Mouse (Mus musculus): ENCODE measurements around the gene Cant1. TPM values are rescaled to one million over a fixed set of nuclear protein-coding genes. Genes with fewer than 3 reads are reported as not detected.

Gene Cant1
- polyA plus RNA-seq, 1 experiment from 2014 or later, result 19.1 TPM

GRCm38 (mm10) chr11:118366559-118366958 lies 52.3 kb downstream of the Cant1 start:
- WGBS, result 56% methylated on average over 8 of the region's 8 CpGs
- Histone ChIP-seq H3K27ac (replicated peaks) (no peak overlapping the region; the same call in 1 of the 2 replicates), H3K4me1 (peaks cover 49% of the 10 kb centered on the region), H3K4me3 (no peak overlapping the region), H3K27me3 (replicated peaks) (0 out of 2 replicates have a peak, but pooled peaks cover 4% of the 10 kb centered on the region), H3K36me3 (no peaks in the 10 kb centered on the region), H3K9ac (no peak overlapping the region), H3K9me3 (no peaks in the 10 kb centered on the region), H3K4me2 (no peak overlapping the region)
- no peak for ATAC-seq (ENCODE audit: extremely low read depth, insufficient number of reproducible peaks, low FRiP score, low TSS enrichment)

- Histone ChIP-seq H3K9ac (no peak overlapping the region), H3K27me3 (replicated peaks) (0 out of 2 replicates have a peak, but pooled peaks cover 3% of the 10 kb centered on the region), H3K36me3 (no peaks in the 10 kb centered on the region), H3K4me2 (no peak overlapping the region), H3K9me3 (no peaks in the 10 kb centered on the region), H3K27ac (replicated peaks) (peak overlapping the region; percentile 67; the same call in 1 of the 2 replicates), H3K4me1 (peaks cover 51% of the 10 kb centered on the region), H3K4me3 (no peak overlapping the region)
- 32% methylated on average over 3 of the region's 3 CpGs for WGBS
- no peak for ATAC-seq (ENCODE audit: extremely low read depth, insufficient number of reproducible peaks, low FRiP score, low TSS enrichment)
Measured at GRCm38 (mm10) chr11:118366108-118366507, 52.8 kb downstream of the Cant1 start.

- peak overlapping the region; percentile 67 for H3K27ac ChIP-seq (replicated peaks)
- no peak overlapping the region for H3K4me3 ChIP-seq
- H3K36me3 ChIP-seq, result no peaks in the 10 kb centered on the region
- ATAC-seq (ENCODE audit: extremely low read depth, insufficient number of reproducible peaks, low FRiP score, low TSS enrichment), result no peak
- H3K9me3 ChIP-seq, result no peaks in the 10 kb centered on the region
- H3K9ac ChIP-seq, result no peak overlapping the region
- WGBS, result 44% methylated on average over 7 of the region's 7 CpGs
- peaks cover 59% of the 10 kb centered on the region for H3K4me1 ChIP-seq
- H3K4me2 ChIP-seq, result no peak overlapping the region
- H3K27me3 ChIP-seq (replicated peaks), result no peaks in the 10 kb centered on the region
Measured at GRCm38 (mm10) chr11:118365171-118365570, 53.7 kb downstream of the Cant1 start.

GRCm38 (mm10) chr11:118364021-118364420 lies 54.9 kb downstream of the Cant1 start:
- Histone ChIP-seq H3K36me3 (no peaks in the 10 kb centered on the region), H3K4me3 (no peak overlapping the region), H3K9ac (no peak overlapping the region), H3K9me3 (no peaks in the 10 kb centered on the region), H3K4me1 (peaks cover 59% of the 10 kb centered on the region), H3K4me2 (no peak overlapping the region), H3K27me3 (replicated peaks) (no peaks in the 10 kb centered on the region), H3K27ac (replicated peaks) (peak overlapping the region; percentile 90)
- WGBS, result 72% methylated on average over 4 of the region's 4 CpGs
- ATAC-seq (ENCODE audit: extremely low read depth, insufficient number of reproducible peaks, low FRiP score, low TSS enrichment), result no peak

- Histone ChIP-seq H3K4me3 (0 out of 2 replicates have a peak overlapping the region, but pooled peaks have one; percentile 17), H3K9me3 (no peaks in the 10 kb centered on the region), H3K27ac (replicated peaks) (peak overlapping the region; percentile 90), H3K9ac (peak overlapping the region; percentile 70), H3K36me3 (no peaks in the 10 kb centered on the region), H3K4me2 (peak overlapping the region; percentile 58), H3K4me1 (peaks cover 59% of the 10 kb centered on the region), H3K27me3 (replicated peaks) (no peaks in the 10 kb centered on the region)
- peak; percentile 34; the same call in 1 of the 2 replicates for ATAC-seq (ENCODE audit: extremely low read depth, insufficient number of reproducible peaks, low FRiP score, low TSS enrichment)
- WGBS, result 7% methylated on average over 8 of the region's 8 CpGs
Measured at GRCm38 (mm10) chr11:118362971-118363518, 55.8 kb downstream of the Cant1 start.

DNA sequence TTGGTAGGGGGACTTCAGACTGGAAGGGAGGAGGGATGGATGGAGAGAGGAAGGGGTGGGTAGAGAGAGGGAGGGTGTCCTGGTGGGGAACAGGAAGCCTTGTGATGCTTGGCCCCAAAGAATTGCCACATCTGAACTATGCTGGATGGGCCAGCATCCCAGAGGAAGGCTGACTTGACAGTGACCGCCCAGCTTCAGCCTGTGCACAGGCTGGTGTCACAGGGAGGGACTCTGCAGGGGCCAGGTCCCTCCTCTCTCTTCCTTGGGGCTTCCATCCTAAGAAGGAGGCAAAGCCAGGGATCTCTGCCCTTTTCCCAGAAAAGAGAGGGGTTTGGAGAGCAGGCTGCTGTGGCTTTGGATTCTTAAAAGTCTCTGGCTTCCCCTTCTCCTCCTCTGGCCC lies 56.4 kb downstream of the Cant1 start:
- Histone ChIP-seq H3K36me3 (no peaks in the 10 kb centered on the region), H3K27ac (replicated peaks) (peak overlapping the region; percentile 90), H3K4me2 (peak overlapping the region; percentile 58; the same call in 1 of the 2 replicates), H3K9me3 (no peaks in the 10 kb centered on the region), H3K4me1 (peaks cover 59% of the 10 kb centered on the region), H3K27me3 (replicated peaks) (no peaks in the 10 kb centered on the region), H3K9ac (peak overlapping the region; percentile 67; the same call in 1 of the 2 replicates), H3K4me3 (no peak overlapping the region)
- WGBS, result 56% methylated on average over 1 of the region's 1 CpGs
- no peak for ATAC-seq (ENCODE audit: extremely low read depth, insufficient number of reproducible peaks, low FRiP score, low TSS enrichment)

DNA sequence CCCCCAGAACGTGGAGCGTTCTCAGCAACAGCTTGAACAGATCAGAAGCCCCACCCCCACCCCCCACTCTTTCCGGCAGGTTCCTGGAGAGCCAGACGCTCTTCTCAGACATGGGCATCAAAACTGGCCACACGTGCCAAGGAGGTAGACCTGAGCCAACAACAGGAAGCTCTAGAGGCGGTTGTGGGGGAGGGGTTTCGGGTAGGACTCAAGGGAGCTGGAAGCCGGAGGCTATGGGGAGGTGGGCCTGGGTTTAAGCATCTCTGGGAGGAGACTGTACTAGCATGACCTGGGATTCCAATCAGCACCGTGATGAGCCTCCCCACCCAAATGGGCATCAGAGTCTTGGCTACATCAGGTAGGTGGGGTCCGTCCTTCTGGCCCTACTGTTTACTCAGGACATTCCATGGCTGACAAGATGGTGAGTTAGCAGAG lies 58.0 kb downstream of the Cant1 start:
- no peak for ATAC-seq (ENCODE audit: extremely low read depth, insufficient number of reproducible peaks, low FRiP score, low TSS enrichment)
- Histone ChIP-seq H3K4me1 (peaks cover 57% of the 10 kb centered on the region), H3K9ac (no peak overlapping the region), H3K27me3 (replicated peaks) (no peaks in the 10 kb centered on the region), H3K4me3 (no peak overlapping the region), H3K4me2 (no peak overlapping the region), H3K9me3 (no peaks in the 10 kb centered on the region), H3K36me3 (no peaks in the 10 kb centered on the region), H3K27ac (replicated peaks) (peak overlapping the region; percentile 28; the same call in 1 of the 2 replicates)
- 46% methylated on average over 10 of the region's 10 CpGs for WGBS

DNA sequence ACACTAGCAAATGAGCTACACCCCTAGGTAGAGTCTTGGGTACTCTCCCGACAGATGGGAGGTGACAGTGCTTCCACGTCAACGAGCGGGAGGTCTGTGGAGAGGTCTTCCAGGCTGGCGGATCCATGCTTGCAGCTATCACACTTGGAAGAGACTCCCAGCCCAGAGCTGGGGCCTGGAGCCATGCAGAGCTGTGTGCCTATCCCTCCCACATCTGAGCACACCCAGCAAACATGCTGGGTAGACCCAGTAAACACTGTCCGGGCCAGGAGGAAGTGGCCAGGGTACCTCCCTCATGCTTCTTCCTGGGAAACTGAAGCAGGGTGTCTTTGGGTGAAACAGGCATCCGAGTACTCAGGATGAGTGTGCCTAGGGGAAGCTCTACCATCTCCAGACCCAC lies 58.4 kb downstream of the Cant1 start:
- H3K27me3 ChIP-seq (replicated peaks), result no peaks in the 10 kb centered on the region
- no peak overlapping the region for H3K4me3 ChIP-seq
- H3K4me1 ChIP-seq, result peaks cover 57% of the 10 kb centered on the region
- WGBS, result 62% methylated on average over 7 of the region's 7 CpGs
- ATAC-seq (ENCODE audit: extremely low read depth, insufficient number of reproducible peaks, low FRiP score, low TSS enrichment), result no peak
- no peak overlapping the region for H3K9ac ChIP-seq
- H3K4me2 ChIP-seq, result no peak overlapping the region
- H3K27ac ChIP-seq (replicated peaks), result 0 out of 2 replicates have a peak overlapping the region, but pooled peaks have one; percentile 24
- no peaks in the 10 kb centered on the region for H3K36me3 ChIP-seq
- no peaks in the 10 kb centered on the region for H3K9me3 ChIP-seq

Other genes with a start within 250 kb of the Cant1 start
- gene Cyth1, start 170.5 kb downstream of the Cant1 start, polyA plus RNA-seq (2015; fragmentation: Nextera tagmentation; extraction: Ambion mirVana), result 14.9 and 15.9 TPM in 2 replicates
- 12.8 and 13.4 TPM in 2 replicates for gene Usp36, start 128.8 kb downstream of the Cant1 start, polyA plus RNA-seq (2015; fragmentation: Nextera tagmentation; extraction: Ambion mirVana)
- gene Cep295nl, start 76.6 kb downstream of the Cant1 start, polyA plus RNA-seq (2015; fragmentation: Nextera tagmentation; extraction: Ambion mirVana), result 0.15 and 0.27 TPM in 2 replicates
- 61.0 and 63.6 TPM in 2 replicates for gene Timp2, start 63.3 kb downstream of the Cant1 start, polyA plus RNA-seq (2015; fragmentation: Nextera tagmentation; extraction: Ambion mirVana)
- 7.3 and 8.8 TPM in 2 replicates for gene Lgals3bp, start 17.0 kb downstream of the Cant1 start, polyA plus RNA-seq (2015; fragmentation: Nextera tagmentation; extraction: Ambion mirVana)
- gene C1qtnf1, start 9.1 kb upstream of the Cant1 start, polyA plus RNA-seq (2015; fragmentation: Nextera tagmentation; extraction: Ambion mirVana), result 5.5 and 7.1 TPM in 2 replicates
- gene Engase, start 57.7 kb upstream of the Cant1 start, polyA plus RNA-seq (2015; fragmentation: Nextera tagmentation; extraction: Ambion mirVana), result 4.4 and 5.0 TPM in 2 replicates